Comparison of ENCODE assay signal across 9 mouse cellular contexts in the genomic region with DNA sequence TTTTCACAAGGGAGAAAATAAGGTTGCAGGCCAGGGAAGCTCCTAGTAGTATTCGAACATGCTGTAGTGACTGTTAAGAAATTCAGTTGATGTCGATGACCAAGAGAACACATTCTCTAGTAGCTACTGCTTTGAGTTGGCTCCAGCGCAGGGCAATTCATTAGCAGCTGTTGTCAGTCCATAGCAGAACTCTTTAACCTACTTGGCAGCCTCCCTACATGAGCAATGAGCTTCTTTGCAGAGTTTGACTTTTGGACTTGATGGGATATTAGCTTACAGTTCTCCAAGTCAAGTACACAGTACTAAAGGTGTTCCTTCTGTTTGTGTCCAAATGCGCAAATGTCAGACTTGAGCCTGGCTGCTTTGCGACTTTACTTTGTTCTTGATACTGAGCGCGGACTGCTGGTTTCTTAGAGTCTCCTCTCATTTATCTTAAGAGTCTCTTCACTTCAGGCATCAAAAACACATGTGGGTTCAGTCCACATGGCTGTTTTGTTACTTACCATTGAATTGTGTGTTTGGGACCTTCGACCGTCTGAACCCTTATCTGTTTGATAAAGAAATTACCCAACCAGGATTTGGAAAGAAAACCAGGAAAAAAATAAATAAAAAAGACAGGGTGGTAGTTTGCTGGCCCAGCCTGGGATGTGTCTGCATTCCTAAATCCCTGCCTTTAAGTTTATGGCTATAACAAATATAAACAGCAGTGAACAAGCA. TPM values are rescaled to one million over a fixed set of nuclear protein-coding genes. Genes with fewer than 3 reads are reported as not detected.
A peak's percentile ranks its signal among the peaks of the same experiment; 100 is the strongest.
DNase-seq lines count a peak whose midpoint lies in the region; ATAC-seq lines count a peak whose summit lies in the region.
"Had no signal": no experiment of that assay in that cellular context is flagged by ENCODE, and none has a peak within 500 bp of the region (broad histone marks: within the 10 kb centered on the region; RNA-seq: fewer than 3 reads in every experiment).

No protein-coding gene starts in this region.

- peak; percentile 71 to 87 for DNase-seq in heart, adult 18-20 months
- no peak for DNase-seq in heart, postnatal 25 days (ENCODE audit: low spot score)
- DNase-seq in adipocyte (ENCODE audit: low spot score): peak; percentile 99
- DNase-seq in kidney, postnatal 4 days: peak; percentile 48 to 69
- DNase-seq in right cerebral cortex, postnatal 4 days: no peak
- DNase-seq in frontal cortex, adult 2 months (ENCODE audit: extremely low spot score in 1 of 2, low spot score in 1 of 2): no peak
- no peak for DNase-seq in frontal cortex, postnatal 25 days (ENCODE audit: low spot score in 2 of 2)

- H3K4me2 ChIP-seq in heart, embryonic 15.5 days: no peak overlapping the region

- no peaks in the 10 kb centered on the region for H3K9me3 ChIP-seq in heart, embryonic 15.5 days (replicated peaks)

- no peak overlapping the region for H3K9ac ChIP-seq in heart, embryonic 15.5 days

- no peak for ATAC-seq in heart, embryonic 15.5 days (replicated peaks; ENCODE audit: insufficient number of reproducible peaks, insufficient read depth, low FRiP score, low read depth)

- intact Hi-C loops in heart, postnatal 25 days (cut with DNase I): no loop called here

- H3K4me1 ChIP-seq in heart, embryonic 15.5 days (replicated peaks): peaks cover 34% of the 10 kb centered on the region

- 42% methylated on average over 9 of the region's 9 CpGs for WGBS in heart, embryonic 15.5 days

- H3K27me3 ChIP-seq in heart, embryonic 15.5 days: no peaks in the 10 kb centered on the region

- H3K36me3 ChIP-seq in heart, embryonic 15.5 days: no peaks in the 10 kb centered on the region

- H3K27ac ChIP-seq in heart, embryonic 15.5 days: peak overlapping the region; percentile 24
- H3K27ac ChIP-seq: macrophage had no signal

- H3K4me3 ChIP-seq in heart, embryonic 15.5 days: no peak overlapping the region

RNA-seq across cellular contexts. Expression of a gene that starts 47.9 kb away (rescaled TPM):
- 10 to 100 TPM; 10.9 to 14.4 TPM for total RNA-seq in heart, adult 18-20 months (2021)
- 10 to 100 TPM; 14.2 to 16.1 TPM for total RNA-seq in heart, postnatal 25 days (2021)
- polyA plus RNA-seq in heart, embryonic 15.5 days (2015; fragmentation: Nextera tagmentation; extraction: Ambion mirVana): 7.9 and 12.5 TPM in 2 replicates
- 9.0 and 9.4 TPM in 2 replicates for polyA plus RNA-seq in frontal cortex, adult 2 months (2012; rRNA removed)

Comparison
In these comparisons a context has a peak if more than half of its experiments do, and no peak if none do; other contexts are left out.
1. DNase-seq: peak in heart, adult 18-20 months (2 of 2), adipocyte (single experiment) and kidney, postnatal 4 days (2 of 2); none in heart, postnatal 25 days (single experiment), right cerebral cortex, postnatal 4 days (single experiment), frontal cortex, adult 2 months (0 of 2) and frontal cortex, postnatal 25 days (0 of 2).